Mouse (Mus musculus): ENCODE measurements at regions not wholly inside any gene's neighbourhood (a gene's known extent, or its start where the extent isn't known, plus 50 kb on each side); places are given as distances from the start of the nearest gene placed in this dataset.

DNA sequence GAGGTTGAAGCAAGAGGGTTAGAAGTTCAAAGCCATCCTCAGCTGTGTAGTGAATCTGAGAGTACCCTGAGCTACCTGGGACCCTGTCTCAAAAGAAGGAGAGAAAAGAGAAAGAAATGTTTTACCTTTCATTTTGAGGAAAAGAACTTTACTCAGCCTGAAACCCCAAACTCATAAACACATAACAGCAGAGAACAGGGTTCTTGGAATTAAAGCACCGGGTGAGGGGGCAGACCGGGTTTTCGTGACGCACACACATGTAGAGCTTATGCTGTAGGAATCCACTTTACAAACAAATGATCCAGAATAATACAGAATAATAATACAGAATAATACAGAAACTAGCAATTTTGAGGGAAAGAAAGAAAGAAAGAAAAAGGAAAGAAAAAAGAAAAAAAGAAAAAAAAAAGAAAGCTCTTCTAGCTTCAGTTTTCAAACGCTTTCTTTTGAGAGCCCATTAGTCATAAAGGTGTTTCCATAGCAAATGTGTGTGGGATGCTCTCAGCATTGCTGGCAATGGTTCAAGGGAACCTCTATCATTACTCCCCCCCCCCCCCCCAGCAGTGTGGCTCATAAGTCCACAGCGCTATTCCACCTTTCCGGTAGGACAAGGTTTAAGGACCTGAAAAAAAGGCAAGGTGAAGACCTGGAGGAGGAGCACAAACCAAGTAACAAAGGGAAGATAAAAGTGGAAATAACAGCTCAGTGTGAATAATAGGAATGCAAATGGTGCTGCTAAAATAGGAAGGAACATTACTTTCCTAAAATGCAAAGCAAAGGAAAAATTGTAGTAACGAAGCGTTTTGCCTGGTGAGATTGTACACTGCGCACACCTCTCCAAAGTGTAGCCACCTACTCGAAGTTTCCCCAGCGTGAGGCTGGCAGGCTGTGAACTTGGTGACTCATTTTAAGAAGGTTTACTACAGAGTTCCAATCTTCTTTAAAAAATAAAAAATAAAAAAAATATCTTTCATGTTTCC is 110.3 kb downstream of the Btg1 start:
- TF ChIP-seq EP300 (IDR thresholded peaks at IDR 0.05; ENCODE audit: insufficient read depth, low read depth, low read length) = no peak
- no peak for TF ChIP-seq CTCF (IDR thresholded peaks at IDR 0.05; ENCODE audit: low read depth, low read length)
- TF ChIP-seq POLR2A (IDR thresholded peaks at IDR 0.05; ENCODE audit: insufficient read depth, low read length) = no peak
- Histone ChIP-seq H3K4me3 (ENCODE audit: low read depth, low read length) (no peak overlapping the region), H3K36me3 (ENCODE audit: control insufficient read depth, insufficient read depth, low read length, poor library complexity, severe bottlenecking) (no peaks in the 10 kb centered on the region), H3K27ac (ENCODE audit: insufficient read depth, low read length) (no peak overlapping the region), H3K9me3 (replicated peaks; ENCODE audit: control insufficient read depth, insufficient read depth, low read length, poor library complexity, severe bottlenecking) (no peaks in the 10 kb centered on the region), H3K9ac (ENCODE audit: low read depth, poor library complexity, severe bottlenecking) (no peak overlapping the region), H3K4me1 (ENCODE audit: control insufficient read depth, insufficient read depth, low read length) (peaks cover 8% of the 10 kb centered on the region), H3K27me3 (ENCODE audit: control insufficient read depth, insufficient read depth, low read length, poor library complexity, severe bottlenecking) (no peaks in the 10 kb centered on the region)

- Histone ChIP-seq H3K4me1 (ENCODE audit: control insufficient read depth, insufficient read depth, low read length) (no peaks in the 10 kb centered on the region), H3K9me3 (replicated peaks; ENCODE audit: control insufficient read depth, insufficient read depth, low read length, poor library complexity, severe bottlenecking) (no peaks in the 10 kb centered on the region), H3K9ac (ENCODE audit: low read depth, poor library complexity, severe bottlenecking) (no peak overlapping the region), H3K27me3 (ENCODE audit: control insufficient read depth, insufficient read depth, low read length, poor library complexity, severe bottlenecking) (no peaks in the 10 kb centered on the region), H3K27ac (ENCODE audit: insufficient read depth, low read length) (no peak overlapping the region), H3K36me3 (ENCODE audit: control insufficient read depth, insufficient read depth, low read length, poor library complexity, severe bottlenecking) (no peaks in the 10 kb centered on the region), H3K4me3 (ENCODE audit: low read depth, low read length) (no peak overlapping the region)
- TF ChIP-seq EP300 (IDR thresholded peaks at IDR 0.05; ENCODE audit: insufficient read depth, low read depth, low read length) (peak; percentile 66), POLR2A (IDR thresholded peaks at IDR 0.05; ENCODE audit: insufficient read depth, low read length) (no peak)
These were observed 116.8 kb downstream of the Btg1 start for GRCm38 (mm10) chr10:96733581-96733980.

GRCm38 (mm10) chr10:96735146-96735545 is 118.3 kb downstream of the Btg1 start:
- Histone ChIP-seq H3K9ac (ENCODE audit: low read depth, poor library complexity, severe bottlenecking) (no peak overlapping the region), H3K4me1 (ENCODE audit: control insufficient read depth, insufficient read depth, low read length) (no peaks in the 10 kb centered on the region), H3K27me3 (ENCODE audit: control insufficient read depth, insufficient read depth, low read length, poor library complexity, severe bottlenecking) (no peaks in the 10 kb centered on the region), H3K9me3 (replicated peaks; ENCODE audit: control insufficient read depth, insufficient read depth, low read length, poor library complexity, severe bottlenecking) (no peaks in the 10 kb centered on the region), H3K27ac (ENCODE audit: insufficient read depth, low read length) (no peak overlapping the region), H3K4me3 (ENCODE audit: low read depth, low read length) (no peak overlapping the region), H3K36me3 (ENCODE audit: control insufficient read depth, insufficient read depth, low read length, poor library complexity, severe bottlenecking) (no peaks in the 10 kb centered on the region)
- no peak for TF ChIP-seq CTCF (IDR thresholded peaks at IDR 0.05; ENCODE audit: low read depth, low read length)
- no peak for TF ChIP-seq POLR2A (IDR thresholded peaks at IDR 0.05; ENCODE audit: insufficient read depth, low read length)
- no peak for TF ChIP-seq EP300 (IDR thresholded peaks at IDR 0.05; ENCODE audit: insufficient read depth, low read depth, low read length)

- no peaks in the 10 kb centered on the region for H3K9me3 ChIP-seq (replicated peaks; ENCODE audit: control insufficient read depth, insufficient read depth, low read length, poor library complexity, severe bottlenecking)
- H3K4me1 ChIP-seq (ENCODE audit: control insufficient read depth, insufficient read depth, low read length) = no peaks in the 10 kb centered on the region
- H3K9ac ChIP-seq (ENCODE audit: low read depth, poor library complexity, severe bottlenecking) = no peak overlapping the region
- no peaks in the 10 kb centered on the region for H3K36me3 ChIP-seq (ENCODE audit: control insufficient read depth, insufficient read depth, low read length, poor library complexity, severe bottlenecking)
- H3K27ac ChIP-seq (ENCODE audit: insufficient read depth, low read length) = no peak overlapping the region
- H3K4me3 ChIP-seq (ENCODE audit: low read depth, low read length) = no peak overlapping the region
- no peak for TF ChIP-seq EP300 (IDR thresholded peaks at IDR 0.05; ENCODE audit: insufficient read depth, low read depth, low read length)
- no peak for TF ChIP-seq POLR2A (IDR thresholded peaks at IDR 0.05; ENCODE audit: insufficient read depth, low read length)
- no peak for TF ChIP-seq CTCF (IDR thresholded peaks at IDR 0.05; ENCODE audit: low read depth, low read length)
- H3K27me3 ChIP-seq (ENCODE audit: control insufficient read depth, insufficient read depth, low read length, poor library complexity, severe bottlenecking) = no peaks in the 10 kb centered on the region
These were observed 119.3 kb downstream of the Btg1 start for GRCm38 (mm10) chr10:96735885-96736628.

GRCm38 (mm10) chr10:96737972-96738371 is 121.2 kb downstream of the Btg1 start:
- TF ChIP-seq EP300 (IDR thresholded peaks at IDR 0.05; ENCODE audit: insufficient read depth, low read depth, low read length) = no peak
- TF ChIP-seq POLR2A (IDR thresholded peaks at IDR 0.05; ENCODE audit: insufficient read depth, low read length) = no peak
- no peak for TF ChIP-seq CTCF (IDR thresholded peaks at IDR 0.05; ENCODE audit: low read depth, low read length)
- H3K9me3 ChIP-seq (replicated peaks; ENCODE audit: control insufficient read depth, insufficient read depth, low read length, poor library complexity, severe bottlenecking) = no peaks in the 10 kb centered on the region

More at GRCm38 (mm10) chr10:96737972-96738371, 121.2 kb downstream of the Btg1 start:
- H3K27me3 ChIP-seq (ENCODE audit: control insufficient read depth, insufficient read depth, low read length, poor library complexity, severe bottlenecking) = no peaks in the 10 kb centered on the region
- H3K4me1 ChIP-seq (ENCODE audit: control insufficient read depth, insufficient read depth, low read length) = no peaks in the 10 kb centered on the region
- no peak overlapping the region for H3K9ac ChIP-seq (ENCODE audit: low read depth, poor library complexity, severe bottlenecking)
- H3K27ac ChIP-seq (ENCODE audit: insufficient read depth, low read length) = no peak overlapping the region
- no peak overlapping the region for H3K4me3 ChIP-seq (ENCODE audit: low read depth, low read length)
- no peaks in the 10 kb centered on the region for H3K36me3 ChIP-seq (ENCODE audit: control insufficient read depth, insufficient read depth, low read length, poor library complexity, severe bottlenecking)
